11 mouse cellular contexts compared by ENCODE assay signal in the genomic region with DNA sequence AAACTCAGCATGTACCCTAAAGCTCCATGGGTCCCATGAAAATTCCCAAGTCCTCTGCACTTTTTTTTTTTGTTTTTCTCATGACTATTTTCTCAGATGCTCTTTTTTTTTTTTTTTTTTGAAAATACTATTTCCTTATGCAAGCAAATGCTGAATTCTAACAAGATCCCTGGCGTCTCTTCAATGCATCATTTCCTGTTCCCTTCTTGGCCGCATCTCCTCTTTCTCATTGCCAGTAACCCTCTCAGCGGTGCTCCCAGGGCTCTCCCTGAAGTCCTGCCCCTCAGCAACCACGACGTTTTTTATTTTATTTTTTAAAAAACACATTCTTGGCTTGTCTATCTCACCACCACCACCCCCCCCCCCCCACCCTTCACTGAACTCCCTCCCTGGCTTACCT.
DNase-seq lines count a peak whose midpoint lies in the region; ATAC-seq and TF ChIP-seq lines count a peak whose summit lies in the region.
"Had no signal": no experiment of that assay in that cellular context is flagged by ENCODE, and none has a peak within 500 bp of the region (broad histone marks: within the 10 kb centered on the region; RNA-seq: fewer than 3 reads in every experiment).

No protein-coding gene starts in this region.

- no peak overlapping the region for H3K9ac ChIP-seq in liver, adult 2 months (ENCODE audit: low read depth, low read length)
- H3K9ac ChIP-seq in hindbrain, postnatal 0 days (replicated peaks; ENCODE audit: low read length), result no peak overlapping the region
- H3K9ac ChIP-seq: midbrain, embryonic 13.5 days had no signal

- 75% methylated on average over 5 of the region's 5 CpGs for WGBS in heart, embryonic 10.5 days
- 72% methylated on average over 5 of the region's 5 CpGs for WGBS in liver, adult 2 months
- 58% methylated on average over 5 of the region's 5 CpGs for WGBS in hindbrain, postnatal 0 days

- TF ChIP-seq POLR2A in liver, adult 2 months (IDR thresholded peaks at IDR 0.05; ENCODE audit: extremely low read depth, insufficient read depth, low read length), result no peak

- peaks cover 9% of the 10 kb centered on the region for H3K4me1 ChIP-seq in heart, embryonic 10.5 days
- H3K4me1 ChIP-seq in liver, adult 2 months (ENCODE audit: control insufficient read depth, insufficient read depth, low read length), result peaks cover 5% of the 10 kb centered on the region; the same call in 1 of the 2 replicates
- no peaks in the 10 kb centered on the region for H3K4me1 ChIP-seq in hindbrain, postnatal 0 days (ENCODE audit: insufficient read depth, low read length)

- no peak overlapping the region for H3K4me2 ChIP-seq in hindbrain, postnatal 0 days (ENCODE audit: low read depth, low read length)
- H3K4me2 ChIP-seq: midbrain, embryonic 13.5 days had no signal

- ATAC-seq in hindbrain, postnatal 0 days, result no peak

- peak; percentile 96 for DNase-seq in heart, adult 11 months
- no peak for DNase-seq in heart, embryonic 10.5 days (ENCODE audit: low spot score)
- peak; percentile 42 for DNase-seq in liver, adult 2 months (ENCODE audit: extremely low read depth, low read depth, low spot score)
- DNase-seq in liver, result no peak
- peak; percentile 62 for DNase-seq in fibroblast of lung, adult 2 months (ENCODE audit: low read depth)
- peak; percentile 64 for DNase-seq in lung, postnatal 10 days
- no peak for DNase-seq in hindbrain, postnatal 0 days (ENCODE audit: low spot score)
- no peak for DNase-seq in neural tube, embryonic 10.5 days (ENCODE audit: extremely low spot score, low spot score)
- DNase-seq: right cerebral cortex, postnatal 4 days had no signal

- H3K4me3 ChIP-seq in heart, embryonic 10.5 days, result no peak overlapping the region
- H3K4me3 ChIP-seq in liver, adult 2 months (ENCODE audit: insufficient read depth, low read depth, low read length), result no peak overlapping the region
- no peak overlapping the region for H3K4me3 ChIP-seq in hindbrain, postnatal 0 days (ENCODE audit: low read length)
- H3K4me3 ChIP-seq: hindbrain, embryonic 10.5 days; midbrain, embryonic 13.5 days had no signal

- H3K27me3 ChIP-seq in heart, embryonic 10.5 days (ENCODE audit: insufficient read depth, poor library complexity, severe bottlenecking), result no peaks in the 10 kb centered on the region
- H3K27me3 ChIP-seq in liver, adult 2 months (ENCODE audit: control insufficient read depth, insufficient read depth, low read length), result no peaks in the 10 kb centered on the region
- no peaks in the 10 kb centered on the region for H3K27me3 ChIP-seq in hindbrain, postnatal 0 days (ENCODE audit: insufficient read depth, low read length)
- H3K27me3 ChIP-seq: midbrain, embryonic 13.5 days had no signal

- H3K79me2 ChIP-seq in liver, adult 2 months (ENCODE audit: control insufficient read depth, insufficient read depth, low read length), result no peaks in the 10 kb centered on the region

- H3K27ac ChIP-seq in heart, embryonic 10.5 days, result no peak overlapping the region
- no peak overlapping the region; the same call in 1 of the 2 replicates for H3K27ac ChIP-seq in liver, adult 2 months (replicated peaks; ENCODE audit: insufficient read depth, low read depth, low read length)
- H3K27ac ChIP-seq in hindbrain, postnatal 0 days, result no peak overlapping the region
- H3K27ac ChIP-seq: hindbrain, embryonic 10.5 days; midbrain, embryonic 13.5 days had no signal

- no peak for TF ChIP-seq CTCF in liver, adult 2 months (IDR thresholded peaks at IDR 0.05; ENCODE audit: low read depth, low read length)
- TF ChIP-seq CTCF in hindbrain, postnatal 0 days (IDR thresholded peaks at IDR 0.05; ENCODE audit: low read depth), result no peak

- H3K36me3 ChIP-seq in heart, embryonic 10.5 days, result no peaks in the 10 kb centered on the region
- H3K36me3 ChIP-seq in liver, adult 2 months (ENCODE audit: control insufficient read depth, insufficient read depth, low read length), result no peaks in the 10 kb centered on the region
- no peaks in the 10 kb centered on the region for H3K36me3 ChIP-seq in hindbrain, postnatal 0 days (ENCODE audit: insufficient read depth, low read length)
- H3K36me3 ChIP-seq: hindbrain, embryonic 10.5 days; midbrain, embryonic 13.5 days had no signal

- H3K9me3 ChIP-seq in heart, embryonic 10.5 days, result no peaks in the 10 kb centered on the region
- H3K9me3 ChIP-seq in hindbrain, postnatal 0 days (ENCODE audit: low read length), result no peaks in the 10 kb centered on the region
- H3K9me3 ChIP-seq: hindbrain, embryonic 10.5 days; midbrain, embryonic 13.5 days had no signal

Comparison
In these comparisons a context has a peak if more than half of its experiments do, and no peak if none do; other contexts are left out.
1. DNase-seq: peak in heart, adult 11 months (single experiment), liver, adult 2 months (single experiment), fibroblast of lung, adult 2 months (single experiment) and lung, postnatal 10 days (single experiment); none in heart, embryonic 10.5 days (single experiment), liver (single experiment), hindbrain, postnatal 0 days (single experiment) and neural tube, embryonic 10.5 days (single experiment).